Mouse (Mus musculus) thymus, postnatal 25 days (tissue): Measurements from ENCODE around the gene Frmd5.

Experiments used
- DNase-seq: peaks from one replicate; pipeline ENCODE4 v3.0.0; 2022

The Frmd5 gene

GRCm38 (mm10) chr2:121679711-121680110 is 127.2 kb downstream of the Frmd5 start:
- no peak for DNase-seq

- DNase-seq: no peak
These were observed 129.3 kb downstream of the Frmd5 start for GRCm38 (mm10) chr2:121677649-121677986.

- no peak for DNase-seq
These were observed 129.8 kb downstream of the Frmd5 start for GRCm38 (mm10) chr2:121676951-121677648.

GRCm38 (mm10) chr2:121675895-121676294 is 131.0 kb downstream of the Frmd5 start:
- no peak for DNase-seq

GRCm38 (mm10) chr2:121675136-121675535 is 131.8 kb downstream of the Frmd5 start:
- DNase-seq: no peak

- DNase-seq: no peak
These were observed 132.7 kb downstream of the Frmd5 start for GRCm38 (mm10) chr2:121674211-121674610.

- DNase-seq: peak; percentile 53
These were observed 137.0 kb downstream of the Frmd5 start for GRCm38 (mm10) chr2:121669846-121670245.

GRCm38 (mm10) chr2:121668256-121668655 is 138.6 kb downstream of the Frmd5 start:
- DNase-seq: no peak

- DNase-seq: no peak
These were observed 145.8 kb downstream of the Frmd5 start for GRCm38 (mm10) chr2:121661160-121661502.

GRCm38 (mm10) chr2:121660461-121661159 is 146.3 kb downstream of the Frmd5 start:
- no peak for DNase-seq

GRCm38 (mm10) chr2:121659350-121659749 is 147.5 kb downstream of the Frmd5 start:
- DNase-seq: no peak

- no peak for DNase-seq
These were observed 148.6 kb downstream of the Frmd5 start for GRCm38 (mm10) chr2:121658123-121658767.

GRCm38 (mm10) chr2:121655966-121656365 is 150.9 kb downstream of the Frmd5 start:
- no peak for DNase-seq

GRCm38 (mm10) chr2:121655106-121655505 is 151.8 kb downstream of the Frmd5 start:
- DNase-seq: no peak

GRCm38 (mm10) chr2:121646528-121646927 is 160.4 kb downstream of the Frmd5 start:
- DNase-seq: no peak

- DNase-seq: no peak
These were observed 164.0 kb downstream of the Frmd5 start for GRCm38 (mm10) chr2:121642934-121643333.

- no peak for DNase-seq
These were observed 174.8 kb downstream of the Frmd5 start for GRCm38 (mm10) chr2:121632091-121632490.

- DNase-seq: no peak
These were observed 176.6 kb downstream of the Frmd5 start for GRCm38 (mm10) chr2:121630286-121630685.

- no peak for DNase-seq
These were observed 178.6 kb downstream of the Frmd5 start for GRCm38 (mm10) chr2:121628290-121628689.

GRCm38 (mm10) chr2:121625901-121626300 is 181.0 kb downstream of the Frmd5 start:
- no peak for DNase-seq

GRCm38 (mm10) chr2:121621262-121622163 is 185.4 kb downstream of the Frmd5 start:
- no peak for DNase-seq

- DNase-seq: no peak
These were observed 186.2 kb downstream of the Frmd5 start for GRCm38 (mm10) chr2:121620582-121621261.

- no peak for DNase-seq
These were observed 191.7 kb downstream of the Frmd5 start for GRCm38 (mm10) chr2:121615199-121615559.
